Mouse (Mus musculus) kidney, embryonic 15.5 days (tissue): ENCODE measurements around the gene Sept6. TPM values are rescaled to one million over a fixed set of nuclear protein-coding genes. Genes with fewer than 3 reads are reported as not detected.

Source experiments
- ATAC-seq: fragments of 200-750 bp; cut with Nextera tagmentation; replicated peaks from 2 replicates; pipeline ENCODE4 v1.8.0; 2017; ENCODE audit warnings: moderate TSS enrichment; ENCODE audit not compliant: low FRiP score
- H3K27ac ChIP-seq: fragments of 300-500 bp; sonication (generic); 2 replicates; pipeline ENCODE4 v1.5.1; 2015; ENCODE audit warnings: mild to moderate bottlenecking, inconsistent platforms
- H3K27me3 ChIP-seq: fragments of 300-500 bp; sonication (generic); 2 replicates; pipeline ENCODE4 v1.6.1; 2015; ENCODE audit warnings: inconsistent platforms
- H3K36me3 ChIP-seq: fragments of 300-500 bp; sonication (generic); 2 replicates; pipeline ENCODE4 v1.6.1; 2015; ENCODE audit warnings: inconsistent platforms
- H3K4me1 ChIP-seq: fragments of 300-500 bp; sonication (generic); 2 replicates; pipeline ENCODE4 v1.6.1; 2015; ENCODE audit warnings: inconsistent platforms
- H3K4me2 ChIP-seq: fragments of 300-500 bp; sonication (generic); 2 replicates; pipeline ENCODE4 v1.6.1; 2015; ENCODE audit warnings: moderate library complexity, mild to moderate bottlenecking, inconsistent platforms
- H3K4me3 ChIP-seq: fragments of 300-500 bp; sonication (generic); replicated peaks from 2 replicates; pipeline ENCODE4 v1.5.1; 2015; ENCODE audit warnings: mild to moderate bottlenecking, inconsistent platforms
- H3K9ac ChIP-seq: fragments of 300-500 bp; sonication (generic); 2 replicates; pipeline ENCODE4 v1.6.1; 2015; ENCODE audit warnings: mild to moderate bottlenecking, inconsistent platforms
- H3K9me3 ChIP-seq: fragments of 300-500 bp; sonication (generic); replicated peaks from 2 replicates; pipeline ENCODE4 v1.6.1; 2016; ENCODE audit warnings: inconsistent platforms
- WGBS: fragments of 180-500 bp; shearing (Covaris S2); methylation state at CpG from one replicate; pipeline ENCODE4 v1.1.7; 2015; ENCODE audit warnings: mixed read lengths; 5-methylcytosine and 5-hydroxymethylcytosine counted together
- polyA plus RNA-seq: library from polyadenylated mRNA; unstranded; fragments of >200 nt; fragmentation: Nextera tagmentation; extraction: Ambion mirVana; gene quantifications from 2 replicates; pipeline ENCODE4 v1.2.1, GENCODE M21; 2015

Sept6 gene
- polyA plus RNA-seq, 1 experiment from 2014 or later, result 23.7 TPM

DNA sequence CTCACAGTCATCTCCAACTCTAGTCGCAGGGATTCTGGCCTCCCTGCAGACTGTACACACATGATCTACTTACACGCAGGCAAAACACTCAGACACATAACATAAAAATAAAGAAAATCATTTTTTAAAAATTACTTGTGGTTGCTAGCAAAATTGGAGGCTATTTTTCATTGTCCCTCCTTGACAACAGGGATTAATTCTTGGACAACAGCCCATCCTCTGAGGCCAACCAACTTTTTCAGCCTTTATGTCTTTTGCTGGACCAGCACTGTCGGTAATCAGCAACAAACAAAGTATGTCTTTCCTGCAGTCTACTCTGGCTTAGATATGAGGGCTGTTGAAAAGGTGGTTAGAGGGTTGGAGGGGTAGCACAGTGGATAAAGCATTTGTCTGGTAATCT, 50.5 kb downstream of the Sept6 start:
- H3K9me3 ChIP-seq, result no peaks in the 10 kb centered on the region
- 0 out of 2 replicates have a peak, but pooled peaks cover 6% of the 10 kb centered on the region for H3K36me3 ChIP-seq
- ATAC-seq, result no peak
- no peak overlapping the region for H3K4me2 ChIP-seq
- no peak overlapping the region for H3K4me3 ChIP-seq
- H3K9ac ChIP-seq, result no peak overlapping the region
- no peak overlapping the region for H3K27ac ChIP-seq
- no peaks in the 10 kb centered on the region for H3K27me3 ChIP-seq
- WGBS, result 86% methylated on average over 3 of the region's 3 CpGs
- H3K4me1 ChIP-seq, result no peaks in the 10 kb centered on the region

- no peaks in the 10 kb centered on the region for H3K4me1 ChIP-seq
These were observed 51.7 kb downstream of the Sept6 start for GRCm38 (mm10) chrX:36939806-36940413.

DNA sequence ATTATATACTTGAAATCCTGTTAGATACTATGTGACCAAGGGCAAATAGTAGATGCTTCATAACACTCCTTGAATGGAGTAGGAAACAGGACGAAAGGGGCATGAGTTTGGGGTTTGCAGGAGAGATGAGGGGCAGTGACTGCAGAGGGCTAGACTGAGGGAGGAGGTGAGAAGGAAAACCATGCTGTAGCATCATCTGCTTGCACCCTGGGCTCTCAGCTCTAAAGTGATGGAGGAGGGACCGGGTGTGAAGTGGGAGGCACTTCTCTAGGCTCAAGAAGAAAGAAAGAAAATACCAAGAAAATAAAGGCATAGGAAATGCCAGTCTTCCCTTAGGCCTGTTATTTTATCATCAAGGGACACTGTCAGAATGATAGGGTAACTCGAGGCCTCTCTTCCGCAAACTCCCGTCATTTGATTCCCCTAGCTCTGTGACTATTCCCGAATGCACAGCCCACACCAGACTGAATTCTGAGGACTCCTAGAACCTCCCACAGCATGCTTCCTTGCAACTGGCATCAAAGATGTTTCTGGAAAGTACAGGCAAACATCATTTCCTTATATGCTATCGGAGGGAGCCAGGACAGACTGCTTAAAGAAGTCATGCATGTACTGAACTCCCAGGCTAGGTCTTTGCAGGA, 56.1 kb downstream of the Sept6 start:
- WGBS, result 54% methylated on average over 7 of the region's 7 CpGs
- no peak overlapping the region for H3K27ac ChIP-seq
- no peak overlapping the region for H3K4me2 ChIP-seq
- no peak overlapping the region for H3K4me3 ChIP-seq
- H3K4me1 ChIP-seq, result no peaks in the 10 kb centered on the region
- H3K27me3 ChIP-seq, result no peaks in the 10 kb centered on the region
- H3K9me3 ChIP-seq, result no peaks in the 10 kb centered on the region
- ATAC-seq, result peak; percentile 70; the same call in 1 of the 2 replicates
- no peaks in the 10 kb centered on the region for H3K36me3 ChIP-seq
- no peak overlapping the region for H3K9ac ChIP-seq

More at GRCm38 (mm10) chrX:36939806-36940413, 51.7 kb downstream of the Sept6 start:
- no peak for ATAC-seq
- Histone ChIP-seq H3K27ac (no peak overlapping the region), H3K9me3 (no peaks in the 10 kb centered on the region), H3K36me3 (0 out of 2 replicates have a peak, but pooled peaks cover 6% of the 10 kb centered on the region), H3K9ac (no peak overlapping the region), H3K4me3 (no peak overlapping the region), H3K4me2 (no peak overlapping the region), H3K27me3 (no peaks in the 10 kb centered on the region)
- 71% methylated on average over 4 of the region's 4 CpGs for WGBS

DNA sequence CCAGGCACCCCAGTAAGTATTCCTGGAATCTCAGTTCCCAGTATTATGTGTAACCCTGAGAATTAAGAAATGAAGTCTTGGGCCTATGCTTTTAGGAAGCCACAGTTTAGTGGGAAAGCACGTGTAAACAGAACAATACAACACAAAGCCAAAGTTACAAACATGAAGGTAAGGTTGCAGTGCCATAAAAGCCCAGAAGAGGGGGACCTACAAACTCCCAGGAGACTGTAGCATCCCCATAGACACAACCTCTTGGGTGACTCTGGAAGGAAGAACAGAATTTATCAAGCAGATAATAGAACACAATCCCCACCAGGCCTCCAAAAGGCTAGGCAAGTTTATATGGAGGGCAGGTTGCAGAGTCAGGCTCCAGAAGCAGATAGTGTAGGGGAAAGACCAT, 61.0 kb downstream of the Sept6 start:
- Histone ChIP-seq H3K4me1 (no peaks in the 10 kb centered on the region), H3K27me3 (no peaks in the 10 kb centered on the region), H3K27ac (no peak overlapping the region), H3K36me3 (no peaks in the 10 kb centered on the region), H3K4me2 (no peak overlapping the region), H3K9me3 (no peaks in the 10 kb centered on the region), H3K9ac (no peak overlapping the region), H3K4me3 (no peak overlapping the region)
- WGBS, result 46% methylated on average over 1 of the region's 1 CpGs
- ATAC-seq, result no peak

GRCm38 (mm10) chrX:36929694-36930093, 61.9 kb downstream of the Sept6 start:
- Histone ChIP-seq H3K9ac (no peak overlapping the region), H3K4me3 (no peak overlapping the region), H3K4me2 (no peak overlapping the region), H3K27ac (no peak overlapping the region), H3K4me1 (no peaks in the 10 kb centered on the region), H3K27me3 (no peaks in the 10 kb centered on the region), H3K36me3 (no peaks in the 10 kb centered on the region), H3K9me3 (no peaks in the 10 kb centered on the region)
- no peak for ATAC-seq
- 72% methylated on average over 4 of the region's 4 CpGs for WGBS

GRCm38 (mm10) chrX:36928791-36929190, 62.8 kb downstream of the Sept6 start:
- no peaks in the 10 kb centered on the region for H3K36me3 ChIP-seq
- no peak overlapping the region for H3K9ac ChIP-seq
- no peaks in the 10 kb centered on the region for H3K27me3 ChIP-seq
- no peak overlapping the region for H3K27ac ChIP-seq
- H3K9me3 ChIP-seq, result no peaks in the 10 kb centered on the region
- WGBS, result 69% methylated on average over 4 of the region's 4 CpGs
- H3K4me2 ChIP-seq, result no peak overlapping the region
- H3K4me1 ChIP-seq, result no peaks in the 10 kb centered on the region
- no peak for ATAC-seq
- no peak overlapping the region for H3K4me3 ChIP-seq

GRCm38 (mm10) chrX:36921346-36921745, 70.2 kb downstream of the Sept6 start:
- 84% methylated on average over 4 of the region's 4 CpGs for WGBS
- Histone ChIP-seq H3K27ac (no peak overlapping the region), H3K4me1 (no peaks in the 10 kb centered on the region), H3K27me3 (no peaks in the 10 kb centered on the region), H3K9me3 (no peaks in the 10 kb centered on the region), H3K36me3 (no peaks in the 10 kb centered on the region), H3K9ac (no peak overlapping the region), H3K4me3 (no peak overlapping the region), H3K4me2 (no peak overlapping the region)
- ATAC-seq, result no peak

GRCm38 (mm10) chrX:36917749-36918148, 73.8 kb downstream of the Sept6 start:
- Histone ChIP-seq H3K27ac (no peak overlapping the region), H3K4me3 (no peak overlapping the region), H3K4me1 (no peaks in the 10 kb centered on the region), H3K9ac (no peak overlapping the region), H3K27me3 (no peaks in the 10 kb centered on the region), H3K36me3 (no peaks in the 10 kb centered on the region), H3K9me3 (no peaks in the 10 kb centered on the region), H3K4me2 (no peak overlapping the region)
- WGBS, result 69% methylated on average over 1 of the region's 1 CpGs
- ATAC-seq, result no peak

DNA sequence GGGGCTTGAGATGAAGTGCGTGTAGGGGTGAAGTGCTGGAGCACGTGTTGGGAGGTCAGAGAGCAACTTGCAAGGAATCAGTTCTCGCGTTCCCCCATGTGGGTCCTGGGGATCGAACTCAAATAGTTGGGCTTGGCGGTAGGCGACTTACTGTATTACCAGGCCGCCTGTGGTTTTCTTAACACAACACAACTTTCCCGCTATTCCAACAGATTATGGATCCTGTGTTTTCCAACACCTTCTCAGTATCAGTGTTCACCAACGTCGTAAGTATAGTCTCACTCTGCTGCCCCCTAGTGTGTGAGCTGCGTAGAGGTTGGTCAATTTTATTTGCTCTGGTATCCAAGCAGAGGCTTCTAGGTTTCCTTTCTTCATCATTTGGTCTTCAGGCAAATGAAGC, 80.3 kb downstream of the Sept6 start:
- ATAC-seq, result no peak
- Histone ChIP-seq H3K36me3 (no peaks in the 10 kb centered on the region), H3K4me1 (no peaks in the 10 kb centered on the region), H3K27me3 (no peaks in the 10 kb centered on the region), H3K9ac (no peak overlapping the region), H3K27ac (no peak overlapping the region), H3K4me3 (no peak overlapping the region), H3K4me2 (no peak overlapping the region), H3K9me3 (no peaks in the 10 kb centered on the region)
- 51% methylated on average over 12 of the region's 12 CpGs for WGBS

DNA sequence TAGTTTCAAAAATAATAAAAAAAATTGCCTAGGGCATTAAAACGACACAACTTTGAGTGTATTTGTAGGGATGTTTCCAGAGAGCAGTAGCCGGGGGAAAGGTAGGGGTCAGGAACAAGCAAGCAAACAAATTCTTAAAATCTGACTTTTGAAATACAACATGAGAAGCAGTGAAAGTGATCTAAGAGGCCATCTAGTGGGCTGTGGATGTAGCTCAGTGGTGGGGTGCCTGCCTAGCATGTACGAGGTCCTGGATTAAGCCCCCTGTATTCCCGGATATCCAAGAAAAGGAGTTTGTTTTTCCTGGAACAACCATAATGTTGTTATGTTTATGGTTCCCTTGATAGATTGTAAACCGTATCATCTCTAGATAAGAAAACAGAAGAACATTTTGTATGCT, 85.1 kb downstream of the Sept6 start:
- no peaks in the 10 kb centered on the region for H3K9me3 ChIP-seq
- H3K36me3 ChIP-seq, result no peaks in the 10 kb centered on the region
- H3K27me3 ChIP-seq, result no peaks in the 10 kb centered on the region
- H3K4me2 ChIP-seq, result no peak overlapping the region
- H3K4me3 ChIP-seq, result no peak overlapping the region
- ATAC-seq, result no peak
- no peak overlapping the region for H3K27ac ChIP-seq
- H3K4me1 ChIP-seq, result peaks cover 7% of the 10 kb centered on the region; the same call in 1 of the 2 replicates
- H3K9ac ChIP-seq, result no peak overlapping the region
- 35% methylated on average over 5 of the region's 5 CpGs for WGBS

GRCm38 (mm10) chrX:36903115-36903768, 88.4 kb downstream of the Sept6 start:
- Histone ChIP-seq H3K27me3 (no peaks in the 10 kb centered on the region), H3K36me3 (no peaks in the 10 kb centered on the region), H3K9ac (peak overlapping the region; percentile 55), H3K4me1 (peaks cover 7% of the 10 kb centered on the region; the same call in 1 of the 2 replicates), H3K27ac (peak overlapping the region; percentile 66), H3K4me3 (peak overlapping the region; percentile 58), H3K4me2 (peak overlapping the region; percentile 71), H3K9me3 (no peaks in the 10 kb centered on the region)
- WGBS, result 24% methylated on average over 31 of the region's 32 CpGs
- ATAC-seq, result peak; percentile 90

DNA sequence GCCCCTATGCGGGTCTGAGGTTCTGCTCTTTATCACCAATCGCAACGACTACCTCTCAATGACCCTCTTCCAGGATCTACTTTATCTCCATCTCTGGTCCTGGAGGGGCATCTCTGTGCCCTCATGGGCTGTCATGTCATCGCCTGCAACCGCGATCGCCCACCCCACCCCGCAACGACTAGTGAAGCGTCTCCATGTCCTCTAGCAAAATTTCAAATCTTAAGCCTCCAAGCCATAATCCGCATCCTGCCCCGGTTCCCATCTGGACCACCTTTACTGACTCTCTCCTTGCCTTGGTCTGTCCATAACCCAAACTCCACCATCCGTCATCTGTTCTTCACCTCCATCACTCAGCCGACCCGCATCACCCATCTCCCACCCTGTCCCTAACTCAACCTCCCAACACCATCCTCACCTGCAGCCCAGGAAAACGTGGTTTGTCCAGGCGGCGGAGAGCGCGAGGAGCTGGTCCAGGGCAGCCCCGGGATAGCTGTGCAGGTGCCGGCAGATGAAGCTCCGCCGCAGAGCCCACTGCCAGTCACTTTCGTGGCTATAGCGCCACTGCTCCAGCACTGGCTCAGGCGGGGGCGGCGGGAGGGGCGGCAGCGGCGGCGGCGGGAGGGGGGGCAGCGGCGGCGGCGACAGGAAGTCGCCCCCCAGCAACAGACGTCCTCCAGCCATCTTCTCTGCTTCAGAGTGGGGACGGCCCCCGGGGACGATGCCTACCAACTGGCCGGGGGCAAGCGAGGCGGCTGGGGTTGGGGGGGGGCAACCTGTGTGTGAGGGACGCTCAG, 89.1 kb downstream of the Sept6 start, which contains the start of gene Nkrf:
TSS of gene Nkrf (minus strand) at position 579 of the 794 bp plus-strand sequence.
- Histone ChIP-seq H3K4me3 (peak within 1 kb of the TSS; percentile 58), H3K27me3 (no peaks in the 10 kb centered on the region), H3K9me3 (no peaks in the 10 kb centered on the region), H3K9ac (peak within 1 kb of the TSS; percentile 55), H3K36me3 (no peaks in the 10 kb centered on the region), H3K4me2 (peak within 1 kb of the TSS; percentile 71), H3K27ac (peak within 1 kb of the TSS; percentile 66), H3K4me1 (peaks cover 7% of the 10 kb centered on the region; the same call in 1 of the 2 replicates)
- WGBS, result 23% methylated on average over 35 of the region's 47 CpGs
- ATAC-seq, result peak; percentile 81
